Mouse (Mus musculus) liver, embryonic 14.5 days (tissue): ENCODE data around the gene Dtx3.

Source experiments
- CTCF ChIP-seq: IDR thresholded peaks from 2 replicates; pipeline ENCODE4 v1.5.1; 2016; ENCODE audit warnings: antibody characterized with exemption, low read depth, control low read depth
- EP300 ChIP-seq: IDR thresholded peaks from 2 replicates; pipeline ENCODE4 v1.6.1; 2016; ENCODE audit warnings: antibody characterized with exemption, low read depth

GRCm38 (mm10) chr10:127194428-127195327 is 850 bp downstream of the Dtx3 start:
- TF ChIP-seq CTCF (no peak), EP300 (no peak)
